Mouse (Mus musculus) kidney, adult 2 months (tissue): ENCODE measurements around the gene Acer3.

ENCODE experiments used
- CTCF ChIP-seq: fragments of 200-500 bp; conservative IDR thresholded peaks from 2 replicates; pipeline ENCODE4 v1.5.1; 2011; ENCODE audit warnings: low read depth, mild to moderate bottlenecking, control low read depth, low read length, moderate library complexity, mixed read lengths; ENCODE audit not compliant: insufficient read depth, insufficient read length
- POLR2A ChIP-seq: fragments of 200-500 bp; IDR thresholded peaks from one replicate; pipeline ENCODE4 v1.6.1; 2011; ENCODE audit warnings: low read depth, low read length, control low read depth

DNA sequence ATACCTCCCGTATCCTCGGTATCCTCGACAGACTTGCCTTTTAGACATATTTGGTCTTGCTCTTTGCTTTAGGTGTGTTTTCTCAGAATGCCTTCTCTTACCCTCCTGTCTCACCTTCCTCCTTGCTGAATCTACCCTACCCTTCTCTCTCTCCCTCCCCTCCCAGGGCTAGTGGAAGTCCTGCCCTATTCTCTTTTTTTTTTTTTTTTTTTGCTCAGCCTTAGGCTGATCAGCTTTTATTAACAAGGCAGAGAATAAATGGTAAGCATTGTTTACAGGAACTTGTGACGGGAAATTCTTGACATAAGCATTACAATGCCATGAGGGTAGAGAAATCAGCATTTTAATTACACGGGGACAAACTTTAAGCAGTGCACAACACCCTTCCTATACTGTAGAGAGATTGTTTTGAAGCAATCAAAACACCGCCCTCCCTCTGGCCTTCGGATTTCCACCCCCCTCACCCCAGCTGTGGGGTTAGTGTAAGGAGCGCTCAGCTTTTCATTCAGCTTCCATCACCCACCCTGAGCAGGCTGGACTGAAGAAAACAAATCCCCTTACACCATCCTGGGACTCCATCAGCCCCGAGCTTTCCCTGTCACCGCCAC lies 48.9 kb upstream of the Acer3 start:
- no peak for TF ChIP-seq POLR2A
- TF ChIP-seq CTCF: no peak
